Mouse (Mus musculus) olfactory bulb, adult 2 months (tissue): Measurements from ENCODE around the gene Neo1.

Experiments used
- CTCF ChIP-seq: fragments of 200-500 bp; IDR thresholded peaks from 2 replicates; pipeline ENCODE4 v1.5.1; 2012; ENCODE audit warnings: low read depth, mild to moderate bottlenecking, low read length, moderate library complexity; ENCODE audit not compliant: insufficient read depth
- POLR2A ChIP-seq: fragments of 200-500 bp; IDR thresholded peaks from 2 replicates; pipeline ENCODE4 v1.6.1; 2012; ENCODE audit warnings: mild to moderate bottlenecking, low read depth, low read length, moderate library complexity; ENCODE audit not compliant: insufficient read depth

- TF ChIP-seq POLR2A (no peak), CTCF (no peak)
Measured at GRCm38 (mm10) chr9:58928103-58928502, 108.1 kb downstream of the Neo1 start.
